Mouse (Mus musculus) liver, adult 2 months (tissue): Measurements from ENCODE around the gene Dcxr. TPM values are rescaled to one million over a fixed set of nuclear protein-coding genes. Genes with fewer than 3 reads are reported as not detected.

Experiments
- polyA plus RNA-seq: library from polyadenylated mRNA; depleted of rRNA; stranded (reverse); fragments of >200 nt; gene quantifications from 2 replicates; pipeline ENCODE4 v1.2.3, GENCODE M21; 2012; rRNA removed
- total RNA-seq: library from RNA; depleted of rRNA; stranded (reverse); fragments of >200 nt; gene quantifications from 2 replicates; pipeline ENCODE4 v1.2.3, GENCODE M21; 2014; rRNA removed

Gene Dcxr
- total and polyA plus RNA-seq, 2 experiments, result 230 to 512 TPM

Other genes starting within 250 kb of the Dcxr start
- 43.6 and 46.6 TPM in 2 replicates for gene Mrpl12, start 242.7 kb downstream of the Dcxr start, total RNA-seq
- 221 and 232 TPM in 2 replicates for gene Mrpl12, start 242.7 kb downstream of the Dcxr start, polyA plus RNA-seq
- 121 and 135 TPM in 2 replicates for gene Slc25a10, start 235.4 kb downstream of the Dcxr start, total RNA-seq
- gene Slc25a10, start 235.4 kb downstream of the Dcxr start, polyA plus RNA-seq, result 445 and 478 TPM in 2 replicates
- gene Gcgr, start 196.6 kb downstream of the Dcxr start, total RNA-seq, result 135 and 143 TPM in 2 replicates
- 542 and 561 TPM in 2 replicates for gene Gcgr, start 196.6 kb downstream of the Dcxr start, polyA plus RNA-seq
- 11.7 and 13.6 TPM in 2 replicates for gene Mcrip1, start 177.6 kb downstream of the Dcxr start, total RNA-seq
- 36.8 and 44.4 TPM in 2 replicates for gene Mcrip1, start 177.6 kb downstream of the Dcxr start, polyA plus RNA-seq
- 0.28 TPM in 1 of 2 replicates, not detected in the other for gene Ppp1r27, start 176.1 kb downstream of the Dcxr start, total RNA-seq
- gene Ppp1r27, start 176.1 kb downstream of the Dcxr start, polyA plus RNA-seq, result not detected in 2 replicates
- gene P4hb, start 154.0 kb downstream of the Dcxr start, total RNA-seq, result 933 and 951 TPM in 2 replicates
- 683 and 737 TPM in 2 replicates for gene P4hb, start 154.0 kb downstream of the Dcxr start, polyA plus RNA-seq
- gene Arhgdia, start 145.7 kb downstream of the Dcxr start, total RNA-seq, result 14.9 and 22.3 TPM in 2 replicates
- 142 and 188 TPM in 2 replicates for gene Arhgdia, start 145.7 kb downstream of the Dcxr start, polyA plus RNA-seq
- 33.8 and 34.5 TPM in 2 replicates for gene Alyref, start 128.9 kb downstream of the Dcxr start, total RNA-seq
- gene Alyref, start 128.9 kb downstream of the Dcxr start, polyA plus RNA-seq, result 12.6 and 12.9 TPM in 2 replicates
- 8.9 and 12.8 TPM in 2 replicates for gene Anapc11, start 128.9 kb downstream of the Dcxr start, total RNA-seq
- gene Anapc11, start 128.9 kb downstream of the Dcxr start, polyA plus RNA-seq, result 57.0 and 59.4 TPM in 2 replicates
- gene Npb, start 118.8 kb downstream of the Dcxr start, total RNA-seq, result not detected in 2 replicates
- 2.0 and 2.7 TPM in 2 replicates for gene Npb, start 118.8 kb downstream of the Dcxr start, polyA plus RNA-seq
- 494 and 540 TPM in 2 replicates for gene Pcyt2, start 109.3 kb downstream of the Dcxr start, total RNA-seq
- 1,294 and 1,652 TPM in 2 replicates for gene Pcyt2, start 109.3 kb downstream of the Dcxr start, polyA plus RNA-seq
- 31.1 and 36.3 TPM in 2 replicates for gene Sirt7, start 102.0 kb downstream of the Dcxr start, total RNA-seq
- gene Sirt7, start 102.0 kb downstream of the Dcxr start, polyA plus RNA-seq, result 69.7 and 72.1 TPM in 2 replicates
- gene Mafg, start 93.7 kb downstream of the Dcxr start, total RNA-seq, result 41.9 and 44.2 TPM in 2 replicates
- 60.5 and 64.2 TPM in 2 replicates for gene Mafg, start 93.7 kb downstream of the Dcxr start, polyA plus RNA-seq
- 0.47 and 2.6 TPM in 2 replicates for gene Pycr1, start 83.5 kb downstream of the Dcxr start, total RNA-seq
- gene Pycr1, start 83.5 kb downstream of the Dcxr start, polyA plus RNA-seq, result 0.25 and 0.61 TPM in 2 replicates
- not detected in 2 replicates for gene Myadml2, start 79.1 kb downstream of the Dcxr start, total RNA-seq
- gene Myadml2, start 79.1 kb downstream of the Dcxr start, polyA plus RNA-seq, result not detected in 2 replicates
- gene Notum, start 66.1 kb downstream of the Dcxr start, total RNA-seq, result 29.8 and 34.9 TPM in 2 replicates
- gene Notum, start 66.1 kb downstream of the Dcxr start, polyA plus RNA-seq, result 56.0 and 61.6 TPM in 2 replicates
- gene Aspscr1, start 54.3 kb downstream of the Dcxr start, total RNA-seq, result 49.3 and 56.6 TPM in 2 replicates
- gene Aspscr1, start 54.3 kb downstream of the Dcxr start, polyA plus RNA-seq, result 131 and 142 TPM in 2 replicates
- gene Cenpx, start 13.5 kb downstream of the Dcxr start, total RNA-seq, result 20.3 and 20.5 TPM in 2 replicates
- gene Cenpx, start 13.5 kb downstream of the Dcxr start, polyA plus RNA-seq, result 63.4 and 74.6 TPM in 2 replicates
- 4.4 and 5.1 TPM in 2 replicates for gene Lrrc45, start 13.4 kb downstream of the Dcxr start, total RNA-seq
- 7.4 and 9.8 TPM in 2 replicates for gene Lrrc45, start 13.4 kb downstream of the Dcxr start, polyA plus RNA-seq
- gene Rac3, start 5.8 kb downstream of the Dcxr start, total RNA-seq, result 0.20 and 0.55 TPM in 2 replicates
- gene Rac3, start 5.8 kb downstream of the Dcxr start, polyA plus RNA-seq, result 0.72 and 1.1 TPM in 2 replicates
- not detected in 2 replicates for gene Cbr2, start 4.8 kb upstream of the Dcxr start, total RNA-seq
- gene Cbr2, start 4.8 kb upstream of the Dcxr start, polyA plus RNA-seq, result 0.28 and 0.86 TPM in 2 replicates
- 0.54 and 0.55 TPM in 2 replicates for gene Hmga1b, start 35.5 kb upstream of the Dcxr start, total RNA-seq
- 0.07 and 0.12 TPM in 2 replicates for gene Hmga1b, start 35.5 kb upstream of the Dcxr start, polyA plus RNA-seq
- gene Rfng, start 56.9 kb upstream of the Dcxr start, total RNA-seq, result 3.1 and 5.7 TPM in 2 replicates
- 25.1 and 28.3 TPM in 2 replicates for gene Rfng, start 56.9 kb upstream of the Dcxr start, polyA plus RNA-seq
- 81.9 and 89.7 TPM in 2 replicates for gene Gps1, start 57.0 kb upstream of the Dcxr start, total RNA-seq
- 97.9 and 99.5 TPM in 2 replicates for gene Gps1, start 57.0 kb upstream of the Dcxr start, polyA plus RNA-seq
- 52.1 and 52.4 TPM in 2 replicates for gene Dus1l, start 69.1 kb upstream of the Dcxr start, total RNA-seq
- 69.7 and 70.6 TPM in 2 replicates for gene Dus1l, start 69.1 kb upstream of the Dcxr start, polyA plus RNA-seq
- 198 and 203 TPM in 2 replicates for gene Fasn, start 97.3 kb upstream of the Dcxr start, total RNA-seq
- gene Fasn, start 97.3 kb upstream of the Dcxr start, polyA plus RNA-seq, result 639 and 935 TPM in 2 replicates
- 1.5 and 2.3 TPM in 2 replicates for gene Ccdc57, start 205.6 kb upstream of the Dcxr start, total RNA-seq
- 0.80 and 1.1 TPM in 2 replicates for gene Ccdc57, start 205.6 kb upstream of the Dcxr start, polyA plus RNA-seq
- gene Slc16a3, start 221.2 kb upstream of the Dcxr start, total RNA-seq, result 0.28 and 0.47 TPM in 2 replicates
- gene Slc16a3, start 221.2 kb upstream of the Dcxr start, polyA plus RNA-seq, result 0.51 and 0.52 TPM in 2 replicates